Mouse (Mus musculus): Measurements from ENCODE around the gene Hydin.

- TF ChIP-seq POLR2A (IDR thresholded peaks at IDR 0.05; ENCODE audit: borderline replicate concordance, extremely low read depth, low read depth, low read length) (no peak), CTCF (IDR thresholded peaks at IDR 0.05; ENCODE audit: insufficient read depth, low read length) (no peak)
These were observed 387.6 kb downstream of the Hydin start for GRCm38 (mm10) chr8:110654075-110655060.
